Mouse (Mus musculus): ENCODE measurements at regions not wholly inside any gene's neighbourhood (a gene's known extent, or its start where the extent isn't known, plus 50 kb on each side); places are given as distances from the start of the nearest gene placed in this dataset.

- TF ChIP-seq CTCF (IDR thresholded peaks at IDR 0.05) (no peak), POLR2A (IDR thresholded peaks at IDR 0.05; ENCODE audit: insufficient read depth, low read depth, low read length) (no peak), EP300 (IDR thresholded peaks at IDR 0.05; ENCODE audit: insufficient read depth, low read depth, low read length) (no peak)
These were observed 116.8 kb downstream of the Fam174b start for GRCm38 (mm10) chr7:73856908-73857307.
